Mouse (Mus musculus): ENCODE results near the gene Mylk2.

Mylk2 gene

GRCm38 (mm10) chr2:152911031-152911430, at the start of gene Mylk2:
Mylk2 (plus strand) TSS chr2:152911352.
- DNase-seq = peak; percentile 75 to 80

DNA sequence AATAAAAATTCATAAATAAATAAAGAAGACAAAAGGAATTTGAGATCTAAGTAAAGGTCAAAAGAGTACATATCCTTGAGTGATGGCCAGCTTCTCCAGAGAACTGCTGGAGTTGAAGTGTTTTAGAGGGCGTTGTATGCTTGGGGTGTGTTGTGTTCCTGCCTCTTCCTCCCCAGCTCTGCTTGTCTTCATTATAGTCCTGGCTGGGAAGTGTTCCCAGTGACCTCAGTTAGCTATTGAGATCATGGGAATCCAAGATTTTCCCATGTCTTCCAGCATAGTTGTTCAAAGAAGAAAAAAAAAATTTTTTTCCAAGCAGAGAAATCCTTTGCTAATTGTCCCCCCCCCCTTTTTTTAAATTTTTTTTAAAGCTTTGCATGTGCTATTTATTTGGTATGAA, 49.3 kb upstream of the Mylk2 start:
- no peak for DNase-seq

GRCm38 (mm10) chr2:152862638-152863037, 48.5 kb upstream of the Mylk2 start:
- no peak for DNase-seq

DNA sequence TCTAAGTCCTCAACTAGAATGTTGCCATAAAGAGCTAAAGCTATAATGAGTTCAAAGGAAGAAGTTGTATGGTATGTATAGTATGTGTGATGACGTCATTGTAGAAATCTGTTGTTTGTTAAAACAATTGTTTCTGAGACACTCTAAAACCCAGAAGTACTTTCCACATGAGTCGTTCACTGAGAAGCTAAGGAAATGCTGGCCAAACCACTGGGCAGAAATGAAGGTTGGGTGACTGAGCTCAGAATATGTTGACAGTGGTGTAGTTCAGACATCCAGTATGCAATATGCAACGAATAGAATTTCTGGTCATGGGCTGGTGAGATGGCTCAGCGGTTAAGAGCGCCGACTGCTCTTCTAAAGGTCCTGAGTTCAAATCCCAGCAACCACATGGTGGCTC, 47.8 kb upstream of the Mylk2 start:
- DNase-seq = no peak

DNA sequence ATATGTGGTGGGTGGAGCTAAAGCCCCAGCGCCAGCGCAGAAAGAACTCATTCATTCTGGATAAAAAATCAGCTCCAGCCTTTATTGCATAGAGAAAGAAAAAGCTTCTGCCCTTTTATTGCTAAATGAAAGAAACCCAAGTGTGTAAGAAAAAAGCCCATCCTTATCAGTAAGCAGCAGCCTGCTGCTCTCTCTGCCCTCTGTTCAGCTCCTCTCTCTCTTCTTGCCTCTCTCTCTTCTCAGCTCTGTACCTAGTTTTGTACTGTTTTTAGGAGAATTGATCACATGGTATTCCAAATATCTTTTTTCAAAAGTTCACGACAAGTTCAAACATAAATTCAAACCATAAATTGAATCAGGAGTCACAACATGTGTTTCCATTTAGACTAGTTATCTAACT, 32.9 kb upstream of the Mylk2 start:
- no peak for DNase-seq

- no peak for DNase-seq
Observed at GRCm38 (mm10) chr2:152880898-152881297, 30.3 kb upstream of the Mylk2 start.

DNA sequence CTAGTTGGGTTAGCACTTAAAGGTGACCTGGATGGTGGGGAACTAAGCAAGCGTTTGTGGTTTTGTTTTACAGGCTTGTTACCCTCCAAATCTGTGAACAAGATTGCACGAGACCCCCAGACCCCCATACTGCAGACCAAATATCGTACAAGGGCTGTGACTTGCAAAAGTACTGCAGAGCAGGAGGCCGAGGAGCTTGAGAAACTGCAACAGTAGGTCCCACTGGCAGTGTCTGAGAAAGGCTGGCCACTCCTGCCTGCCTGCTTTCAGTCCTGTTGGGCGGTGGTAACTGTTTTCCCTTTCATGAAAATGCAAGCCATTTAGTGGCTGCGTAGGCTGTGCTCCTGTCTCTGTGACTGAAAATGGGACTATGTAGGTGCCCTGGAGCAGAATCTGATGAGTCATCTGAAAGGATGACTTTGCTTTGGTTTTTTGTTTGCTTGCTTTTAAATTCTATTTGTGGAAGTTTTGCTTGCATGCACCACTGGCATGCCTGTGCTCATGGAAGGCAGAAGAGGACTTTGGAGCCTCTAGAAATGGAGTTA, 27.0 kb upstream of the Mylk2 start:
- no peak for DNase-seq

DNA sequence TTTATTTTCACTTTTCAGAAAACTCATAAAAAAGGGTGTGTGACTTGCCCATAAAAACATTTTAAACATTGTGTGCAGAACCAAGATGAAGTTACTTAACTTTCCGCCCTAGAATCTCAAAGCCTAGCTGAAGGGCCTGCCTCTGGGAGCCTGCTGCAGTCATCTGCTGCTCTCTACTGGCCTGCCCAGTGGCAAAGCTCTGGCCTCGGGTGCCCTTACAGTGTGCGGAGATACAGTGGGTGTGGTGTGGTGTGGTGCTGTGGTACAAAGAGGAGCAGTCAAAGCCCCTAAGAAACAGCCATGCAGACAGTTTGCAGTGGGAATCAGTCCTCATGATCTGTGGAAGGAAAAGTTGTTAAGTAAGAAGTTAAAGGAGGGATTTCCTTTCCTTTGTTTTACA, 23.9 kb upstream of the Mylk2 start:
- no peak for DNase-seq

DNA sequence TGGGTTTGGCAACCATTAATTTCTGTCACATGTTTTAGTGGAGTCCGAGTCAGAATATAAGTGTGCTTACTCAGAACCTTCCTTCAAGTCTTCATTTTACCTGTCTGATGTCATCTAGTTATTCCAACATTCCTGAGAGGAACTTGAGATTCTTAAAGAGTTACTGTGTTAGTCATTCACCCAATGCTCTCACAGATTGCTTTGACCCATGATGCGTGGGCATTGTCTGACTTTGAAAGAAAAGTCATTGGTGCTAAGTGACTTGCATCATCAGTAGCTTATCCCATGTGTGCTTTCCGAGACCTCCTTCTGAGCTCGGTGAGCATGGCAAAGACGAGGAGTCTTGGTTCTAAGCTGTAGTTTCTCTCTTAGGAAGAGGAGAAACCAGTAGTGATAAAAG, 22.4 kb upstream of the Mylk2 start:
- no peak for DNase-seq

- DNase-seq = no peak
Observed at GRCm38 (mm10) chr2:152895834-152896233, 15.3 kb upstream of the Mylk2 start.

DNA sequence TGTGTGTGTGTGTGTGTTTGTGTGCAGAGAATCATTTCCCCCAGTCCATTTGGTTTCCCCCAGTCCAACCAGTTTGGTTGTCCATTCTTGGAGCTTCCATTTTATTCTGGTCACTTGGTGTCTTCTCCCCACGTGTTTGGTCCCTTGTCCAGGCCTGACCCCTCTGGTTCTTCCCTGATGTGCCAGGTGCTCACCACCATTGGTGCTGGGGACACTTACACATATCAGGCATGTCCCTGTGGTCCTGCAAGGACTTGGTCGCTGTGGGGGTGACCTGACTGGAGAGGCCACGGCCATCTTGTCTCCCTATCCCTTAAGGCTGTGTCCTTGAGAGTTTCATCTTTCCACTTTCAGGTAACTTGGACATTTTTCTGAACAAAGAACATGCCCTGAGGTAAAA, 14.2 kb upstream of the Mylk2 start:
- no peak for DNase-seq

- no peak for DNase-seq
Observed at GRCm38 (mm10) chr2:152899011-152899410, 12.1 kb upstream of the Mylk2 start.

GRCm38 (mm10) chr2:152901296-152901695, 9.9 kb upstream of the Mylk2 start:
- no peak for DNase-seq

DNA sequence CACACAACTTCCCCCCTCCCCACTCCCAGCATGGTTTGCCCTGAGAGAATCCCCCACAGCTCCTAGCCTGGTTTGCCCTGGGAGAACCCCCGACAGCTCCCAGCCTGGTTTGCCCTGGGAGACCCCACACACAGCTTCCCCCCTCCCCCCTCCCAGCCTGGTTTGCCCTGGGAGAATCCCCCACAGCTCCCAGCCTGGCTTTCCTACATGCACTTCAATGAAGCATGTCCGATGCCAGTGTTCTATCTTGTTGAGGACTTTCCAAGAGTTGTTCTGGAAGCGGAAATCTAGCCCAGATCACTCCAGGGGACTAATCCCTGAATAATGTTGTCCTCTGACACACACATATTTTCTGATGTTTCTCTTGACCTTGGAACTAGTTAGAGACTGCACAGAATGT, 8.5 kb upstream of the Mylk2 start:
- peak in 1 of 2 experiments; percentile 48 for DNase-seq

- no peak for DNase-seq
Observed at GRCm38 (mm10) chr2:152903586-152903985, 7.6 kb upstream of the Mylk2 start.

DNA sequence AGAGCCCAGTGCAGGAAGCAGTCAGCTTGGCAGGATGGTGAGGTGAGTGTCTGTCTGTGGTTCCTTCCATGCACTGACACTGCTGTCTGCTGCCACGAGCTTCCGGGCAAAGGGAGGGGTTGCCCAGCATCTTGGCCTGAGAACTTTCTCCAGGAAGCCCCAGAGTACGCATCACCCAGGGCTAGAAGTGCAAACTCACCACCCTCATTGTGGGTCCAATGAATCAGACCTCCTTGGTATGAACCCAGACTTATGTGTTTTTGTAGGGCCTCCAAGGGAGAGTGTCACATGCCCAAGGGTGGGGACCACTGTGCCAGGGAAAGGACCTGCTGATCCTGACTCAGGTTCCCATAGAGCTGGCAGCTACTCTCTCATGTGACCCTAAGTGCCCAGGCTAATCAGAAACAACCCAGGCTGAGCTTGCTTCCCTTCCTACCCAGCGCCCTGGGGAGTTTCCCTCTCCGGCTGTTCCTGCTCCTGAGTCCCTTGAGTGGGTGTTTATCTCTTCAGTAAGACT, 7.0 kb upstream of the Mylk2 start:
- DNase-seq = no peak

DNA sequence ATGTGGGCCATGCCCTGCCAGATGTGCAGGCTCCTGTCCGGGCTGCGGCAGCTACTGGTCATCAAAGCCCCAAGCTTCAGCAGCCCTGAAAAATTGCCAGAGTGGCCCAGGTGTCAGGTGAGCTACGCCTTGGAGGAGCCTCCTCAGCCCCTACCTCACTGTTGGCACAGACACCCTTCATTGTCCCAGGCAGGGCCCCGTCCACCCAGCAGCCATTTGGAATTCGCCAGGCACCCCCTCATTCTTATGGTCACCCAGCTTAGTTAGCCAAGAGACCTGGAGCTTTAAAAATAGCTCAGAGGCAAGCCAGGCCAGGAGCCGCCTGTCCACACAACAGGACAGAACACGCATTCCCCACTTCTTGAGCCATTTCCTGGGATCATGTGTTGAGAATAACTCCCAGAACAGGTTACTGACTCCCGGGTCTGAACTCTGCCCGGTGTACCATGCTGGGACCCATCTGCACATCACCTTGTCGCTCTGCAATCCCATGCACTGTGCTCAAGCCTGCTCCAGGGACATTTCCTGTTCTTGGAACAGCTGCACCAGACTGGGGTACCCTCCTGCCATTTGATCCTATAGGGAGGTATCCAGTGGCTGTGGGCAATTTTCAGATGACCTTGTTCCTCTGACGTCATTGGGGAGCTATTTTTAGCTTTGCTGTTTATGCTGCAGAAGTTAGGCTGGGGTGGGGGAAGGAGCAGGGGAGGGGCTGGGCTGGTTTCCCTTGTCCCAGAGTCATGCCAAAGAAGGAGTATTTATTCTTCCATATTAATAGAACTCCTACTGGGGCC, 5.9 kb upstream of the Mylk2 start:
- no peak for DNase-seq

- peak in 1 of 2 experiments; percentile 40 for DNase-seq
Observed at GRCm38 (mm10) chr2:152906274-152907037, 4.7 kb upstream of the Mylk2 start.

DNA sequence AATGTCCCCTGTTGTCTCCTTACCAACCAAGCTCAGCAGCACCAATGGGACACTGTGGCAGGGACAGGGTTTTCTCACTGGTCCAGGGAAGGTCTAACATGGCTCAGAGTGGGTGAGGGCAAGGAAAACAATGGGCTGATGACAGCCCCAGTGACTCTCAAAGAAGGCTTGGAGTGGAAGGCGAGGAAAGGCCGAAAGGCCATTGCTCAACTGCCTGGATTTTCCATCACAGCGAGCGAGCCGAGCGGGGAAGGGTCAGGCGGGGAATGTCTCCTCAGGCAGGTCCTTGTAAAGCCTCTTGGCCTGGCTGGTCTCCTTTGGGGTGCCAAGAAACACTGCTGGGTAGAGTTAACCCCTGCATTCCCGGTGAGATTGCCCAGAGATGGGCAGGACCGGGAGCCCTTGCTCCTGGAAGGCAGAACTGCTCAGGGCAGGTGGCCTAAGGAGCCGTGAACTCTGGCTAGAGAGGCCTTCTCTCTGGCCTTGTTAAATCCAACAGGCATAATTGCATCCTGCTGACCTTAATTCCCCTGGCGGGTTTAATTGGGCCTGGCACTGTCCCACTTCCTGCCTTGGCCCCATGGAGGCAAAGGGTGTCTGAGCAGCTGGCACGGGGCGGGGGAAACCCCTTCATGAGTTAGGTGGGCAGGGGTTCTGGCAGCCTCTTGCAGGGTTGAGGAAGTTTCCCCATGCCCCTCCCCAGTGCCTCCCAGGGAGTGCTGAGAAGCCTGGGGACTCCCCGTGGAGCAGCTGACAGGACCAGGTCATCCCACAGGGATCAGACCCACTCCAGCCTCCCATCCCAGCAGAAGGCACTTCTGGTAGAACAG, 3.8 kb upstream of the Mylk2 start:
- peak; percentile 22 to 41 for DNase-seq

DNA sequence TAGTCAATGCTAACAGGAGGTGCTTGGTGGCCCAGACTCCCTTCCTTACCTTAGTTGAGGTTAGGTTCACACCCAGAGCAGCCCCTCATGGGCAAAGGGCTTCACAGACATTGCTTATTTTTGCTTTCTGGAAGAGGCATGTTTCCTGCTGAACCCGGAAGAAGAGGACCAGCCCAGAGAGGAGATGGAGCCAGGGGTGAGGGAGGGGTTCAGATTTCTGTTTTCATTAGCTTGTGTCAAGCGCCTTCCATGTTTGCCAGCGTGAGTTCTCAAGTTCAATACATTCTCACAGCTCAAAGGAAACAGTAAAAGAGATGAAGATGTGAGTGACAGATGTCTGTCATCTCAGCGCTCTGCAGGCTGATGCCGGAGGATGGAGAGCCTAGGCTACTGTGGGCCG, 1.3 kb upstream of the Mylk2 start:
- peak in 1 of 2 experiments; percentile 1 for DNase-seq

DNA sequence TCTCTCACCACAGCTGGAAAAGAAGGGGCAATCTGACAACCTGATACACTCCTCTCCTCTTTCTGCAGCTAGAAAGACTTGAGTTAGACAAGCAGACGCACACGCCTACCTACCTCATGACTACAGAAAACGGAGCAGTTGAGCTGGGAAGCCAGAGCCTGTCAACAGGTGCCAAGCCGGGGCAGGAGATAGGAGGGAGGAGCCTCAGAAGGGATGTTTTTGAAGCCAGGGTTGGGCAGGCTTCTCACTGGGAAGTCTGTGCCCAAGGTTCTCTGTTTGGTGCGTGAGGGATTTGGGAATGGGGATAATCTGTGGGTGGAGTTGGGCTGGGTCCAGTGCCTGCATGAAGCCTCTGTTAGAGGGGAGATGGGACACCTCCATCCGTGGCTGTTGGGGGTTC, 280 bp downstream of the Mylk2 start:
- peak; percentile 6 to 53 for DNase-seq

- DNase-seq = no peak
Observed at GRCm38 (mm10) chr2:152913471-152913870, 2.3 kb downstream of the Mylk2 start.

All from cerebellum, postnatal 14 days (tissue).